Mouse (Mus musculus): Measurements from ENCODE around the gene Odf3l1. TPM values are rescaled to one million over a fixed set of nuclear protein-coding genes. Genes with fewer than 3 reads are reported as not detected.
A peak's percentile ranks its signal among the peaks of the same experiment; 100 is the strongest.
"Not testable (repeated sequence)": the region's sequence is repeated elsewhere in the genome, so short reads cannot be mapped to it uniquely, and the experiment has no call there.

Odf3l1 gene
- 0.38 and 0.62 TPM in 2 replicates for polyA plus RNA-seq (2015; fragmentation: Nextera tagmentation; extraction: Ambion mirVana)

DNA sequence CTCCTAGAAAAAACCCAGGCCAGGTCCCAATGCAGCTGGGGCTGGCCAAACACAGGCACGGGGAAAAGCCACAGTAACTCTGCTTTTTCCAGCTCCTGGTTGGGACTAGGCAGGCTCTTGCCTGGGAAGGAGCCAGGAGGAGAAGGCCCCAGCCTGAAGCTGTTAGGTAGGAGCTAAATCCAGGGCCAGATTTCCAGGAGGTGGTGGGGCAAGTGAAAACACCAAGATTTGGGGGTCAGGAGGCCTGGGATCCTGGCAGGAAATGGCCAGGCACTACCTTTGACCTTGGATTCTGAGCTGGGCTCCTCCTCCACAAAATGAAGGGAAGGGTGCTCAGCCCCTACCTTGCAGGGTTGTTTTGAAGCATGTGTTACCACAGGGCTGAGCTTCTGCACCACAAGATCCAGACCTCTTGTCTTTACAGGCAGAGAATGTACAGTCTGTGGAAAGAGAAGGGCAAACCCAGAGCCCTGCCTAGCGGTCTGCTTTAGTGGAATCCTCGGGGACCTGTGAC lies at the start of gene Odf3l1:
Gene Odf3l1 (minus strand): TSS at position 464 of the 514 bp plus-strand sequence.
- peak within 1 kb of the TSS; percentile 63 for H3K4me3 ChIP-seq
- ATAC-seq (replicated peaks; ENCODE audit: insufficient number of reproducible peaks, insufficient read depth, low FRiP score, low read depth): no peak
- H3K9me3 ChIP-seq (replicated peaks): no peaks in the 10 kb centered on the region
- peak within 1 kb of the TSS; percentile 91 for H3K27ac ChIP-seq
- peaks cover 4% of the 10 kb centered on the region; the same call in 1 of the 2 replicates for H3K27me3 ChIP-seq
- peak within 1 kb of the TSS; percentile 75 for H3K9ac ChIP-seq
- H3K36me3 ChIP-seq: no peaks in the 10 kb centered on the region
- WGBS: 9% methylated on average over 3 of the region's 3 CpGs
- H3K4me2 ChIP-seq: peak within 1 kb of the TSS; percentile 67
- H3K4me1 ChIP-seq (replicated peaks): peaks cover 65% of the 10 kb centered on the region

DNA sequence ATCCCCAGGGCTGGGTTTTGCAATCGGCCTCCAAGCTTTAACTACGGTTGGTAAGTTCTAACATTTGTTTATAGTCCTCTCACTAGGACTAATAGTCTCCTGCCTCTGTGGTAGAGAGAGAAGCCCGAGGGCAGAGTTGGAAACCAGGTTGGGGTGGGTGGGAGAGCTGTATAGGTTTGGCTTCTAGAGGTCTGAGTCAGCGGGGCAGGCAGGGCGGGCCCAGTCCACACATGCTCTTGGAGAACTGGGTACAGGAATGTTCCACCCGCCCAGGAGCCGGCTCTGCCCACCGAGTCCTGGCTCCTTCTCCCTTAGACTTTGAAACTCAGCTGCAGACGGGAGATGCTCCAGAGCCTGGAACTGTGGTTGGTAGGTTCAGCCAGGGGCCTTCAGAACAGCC lies 49.5 kb upstream of the Odf3l1 start:
- Histone ChIP-seq H3K36me3 (peaks cover 14% of the 10 kb centered on the region; the same call in 1 of the 2 replicates), H3K4me2 (no peak overlapping the region), H3K4me3 (no peak overlapping the region), H3K4me1 (replicated peaks) (no peaks in the 10 kb centered on the region), H3K9me3 (replicated peaks) (no peaks in the 10 kb centered on the region), H3K27ac (no peak overlapping the region), H3K27me3 (no peaks in the 10 kb centered on the region), H3K9ac (no peak overlapping the region)
- WGBS: 84% methylated on average over 9 of the region's 9 CpGs
- 0 out of 2 replicates have a peak, but pooled peaks have one; percentile 44 for ATAC-seq (replicated peaks; ENCODE audit: insufficient number of reproducible peaks, insufficient read depth, low FRiP score, low read depth)

DNA sequence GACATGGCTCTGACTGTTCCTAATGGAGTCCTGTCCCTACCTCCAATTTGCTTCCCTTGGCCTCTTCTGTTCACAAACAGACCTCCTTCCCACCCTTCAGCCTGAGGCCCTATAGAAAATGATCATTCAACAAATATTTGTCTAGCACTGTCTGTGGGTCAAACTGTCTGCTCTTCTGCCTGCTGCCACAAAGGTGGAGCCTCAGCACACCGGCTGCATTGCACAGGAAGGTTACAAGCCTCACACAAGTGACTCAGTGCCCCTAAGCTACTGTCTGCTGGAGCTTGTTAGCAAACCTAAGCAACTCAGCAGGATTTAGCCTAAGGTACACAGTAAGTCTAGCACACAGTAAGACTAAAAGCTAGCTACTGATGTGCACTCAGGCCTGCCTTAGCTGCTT lies 46.5 kb upstream of the Odf3l1 start:
- no peak overlapping the region for H3K4me3 ChIP-seq
- WGBS: 30% methylated on average over 1 of the region's 1 CpGs
- no peak for ATAC-seq (replicated peaks; ENCODE audit: insufficient number of reproducible peaks, insufficient read depth, low FRiP score, low read depth)
- H3K4me1 ChIP-seq (replicated peaks): no peaks in the 10 kb centered on the region
- H3K27ac ChIP-seq: no peak overlapping the region
- H3K9me3 ChIP-seq (replicated peaks): no peaks in the 10 kb centered on the region
- H3K36me3 ChIP-seq: no peaks in the 10 kb centered on the region
- H3K27me3 ChIP-seq: no peaks in the 10 kb centered on the region
- H3K9ac ChIP-seq: no peak overlapping the region
- H3K4me2 ChIP-seq: no peak overlapping the region

DNA sequence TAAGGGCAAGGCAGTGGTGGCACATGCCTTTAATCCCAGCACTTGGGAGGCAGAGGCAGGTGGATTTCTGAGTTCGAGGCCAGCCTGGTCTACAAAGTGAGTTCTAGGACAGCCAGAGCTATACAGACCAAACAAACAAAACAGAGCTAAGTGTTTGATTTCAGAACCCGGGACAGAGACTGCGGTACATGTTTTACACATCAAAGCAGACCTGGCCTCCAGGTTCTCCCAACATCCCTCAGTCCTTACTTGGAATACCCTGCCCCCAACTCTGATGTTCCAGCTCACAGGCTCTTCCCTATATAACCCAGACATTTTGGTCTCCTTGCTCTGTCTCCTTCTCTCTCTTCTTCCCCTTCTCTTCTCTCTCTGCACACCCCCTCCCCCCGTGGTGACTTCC lies 45.5 kb upstream of the Odf3l1 start:
- not testable (repeated sequence) for H3K27me3 ChIP-seq; H3K9ac ChIP-seq; H3K4me3 ChIP-seq; H3K4me1 ChIP-seq (replicated peaks); ATAC-seq (replicated peaks; ENCODE audit: insufficient number of reproducible peaks, insufficient read depth, low FRiP score, low read depth); H3K27ac ChIP-seq; H3K36me3 ChIP-seq; H3K4me2 ChIP-seq; H3K9me3 ChIP-seq (replicated peaks)
- WGBS: 40% methylated on average over 4 of the region's 4 CpGs

DNA sequence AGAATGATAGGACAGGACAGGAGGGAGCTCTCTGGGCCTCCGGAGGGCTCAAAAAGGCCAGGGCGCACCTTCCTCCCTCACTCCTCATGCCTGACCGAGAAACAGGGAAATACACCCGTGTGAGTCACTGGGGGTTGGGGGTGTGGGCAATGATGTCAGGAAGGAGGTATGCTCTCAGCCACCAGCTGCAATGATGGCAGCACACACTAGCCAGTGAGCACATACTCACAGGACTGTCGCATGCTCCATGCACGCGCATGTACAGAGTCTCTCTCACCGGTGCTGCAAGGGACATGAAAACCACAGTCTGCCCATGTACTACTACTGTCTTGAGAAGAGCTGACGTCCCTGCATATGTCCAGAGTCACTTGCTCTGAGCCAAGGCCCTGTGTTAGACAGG lies 43.1 kb upstream of the Odf3l1 start:
- no peak for ATAC-seq (replicated peaks; ENCODE audit: insufficient number of reproducible peaks, insufficient read depth, low FRiP score, low read depth)
- no peaks in the 10 kb centered on the region for H3K36me3 ChIP-seq
- H3K4me1 ChIP-seq (replicated peaks): no peaks in the 10 kb centered on the region
- WGBS: 53% methylated on average over 9 of the region's 9 CpGs
- no peak overlapping the region for H3K4me3 ChIP-seq
- H3K27ac ChIP-seq: no peak overlapping the region
- no peaks in the 10 kb centered on the region for H3K9me3 ChIP-seq (replicated peaks)
- no peak overlapping the region for H3K4me2 ChIP-seq
- no peaks in the 10 kb centered on the region for H3K27me3 ChIP-seq
- H3K9ac ChIP-seq: no peak overlapping the region

DNA sequence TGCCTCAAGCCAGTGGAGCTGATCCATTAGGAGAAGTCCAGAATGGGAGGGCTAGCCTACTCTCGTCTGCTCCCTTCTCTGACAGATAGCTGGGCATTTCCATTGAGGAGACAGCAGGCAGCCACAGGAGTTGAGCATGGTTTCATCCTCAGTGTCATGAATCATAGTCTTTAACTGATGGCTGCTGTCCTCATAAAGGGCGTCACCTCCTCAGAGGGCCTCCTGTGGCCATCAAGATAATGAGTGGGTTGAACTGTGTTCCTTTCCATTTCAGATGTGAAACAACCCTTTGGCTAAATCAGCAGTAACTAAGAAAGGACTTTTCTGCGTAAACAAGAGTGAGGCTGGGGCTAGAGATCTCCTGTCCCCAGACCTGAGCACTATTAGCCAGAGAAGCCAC lies 39.2 kb upstream of the Odf3l1 start:
- no peak overlapping the region for H3K9ac ChIP-seq
- no peaks in the 10 kb centered on the region; the same call in 1 of the 2 replicates for H3K36me3 ChIP-seq
- no peak overlapping the region for H3K4me2 ChIP-seq
- no peaks in the 10 kb centered on the region for H3K27me3 ChIP-seq
- no peak for ATAC-seq (replicated peaks; ENCODE audit: insufficient number of reproducible peaks, insufficient read depth, low FRiP score, low read depth)
- WGBS: 80% methylated on average over 3 of the region's 3 CpGs
- H3K9me3 ChIP-seq (replicated peaks): no peaks in the 10 kb centered on the region
- H3K4me1 ChIP-seq (replicated peaks): peaks cover 13% of the 10 kb centered on the region
- H3K4me3 ChIP-seq: no peak overlapping the region
- H3K27ac ChIP-seq: no peak overlapping the region

DNA sequence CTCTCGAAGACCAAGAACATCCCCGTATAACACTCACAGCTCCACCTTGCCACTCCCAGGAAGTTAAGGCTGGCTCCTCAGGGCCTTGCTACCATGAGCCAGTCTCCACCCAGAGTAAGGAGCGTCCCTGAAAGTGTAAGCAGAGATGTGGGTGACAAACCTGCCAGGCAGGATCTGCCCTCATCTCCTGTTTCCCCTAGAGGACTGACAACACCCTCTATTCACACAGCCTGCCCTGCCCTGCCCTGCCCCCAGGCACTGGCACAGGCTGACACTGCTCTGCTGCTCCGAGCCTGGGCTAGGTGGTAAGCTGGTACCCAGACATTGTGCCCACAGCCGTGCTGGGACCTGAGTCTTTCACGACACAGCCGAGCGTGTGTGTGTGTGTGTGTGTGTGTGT lies 36.7 kb upstream of the Odf3l1 start:
- WGBS: 55% methylated on average over 8 of the region's 8 CpGs
- H3K9ac ChIP-seq: no peak overlapping the region
- 0 out of 2 replicates have a peak overlapping the region, but pooled peaks have one; percentile 42 for H3K27ac ChIP-seq

DNA sequence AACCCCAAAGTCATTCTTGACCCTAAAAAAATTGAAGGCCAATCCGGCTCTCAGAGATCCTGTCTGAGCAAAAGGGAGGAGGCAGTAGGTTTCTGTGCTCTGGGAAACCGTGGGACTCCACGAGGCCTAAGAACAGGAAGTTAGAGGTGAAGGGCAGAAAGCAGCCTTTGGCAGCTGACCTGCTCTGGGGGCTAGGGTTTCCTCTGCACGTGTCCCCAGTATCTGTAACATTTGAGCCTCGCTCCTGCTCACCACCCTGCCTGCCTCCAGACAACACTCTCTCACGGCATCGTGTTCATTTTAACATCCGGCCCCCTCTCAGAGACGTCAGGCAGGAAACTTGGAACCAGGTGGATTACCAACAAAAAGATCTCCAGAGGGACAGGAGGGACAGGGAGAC lies 36.1 kb upstream of the Odf3l1 start:
- H3K36me3 ChIP-seq: peaks cover 10% of the 10 kb centered on the region; the same call in 1 of the 2 replicates
- 30% methylated on average over 9 of the region's 9 CpGs for WGBS
- H3K9me3 ChIP-seq (replicated peaks): no peaks in the 10 kb centered on the region
- H3K4me2 ChIP-seq: no peak overlapping the region
- H3K9ac ChIP-seq: no peak overlapping the region
- peaks cover 13% of the 10 kb centered on the region for H3K4me1 ChIP-seq (replicated peaks)
- ATAC-seq (replicated peaks; ENCODE audit: insufficient number of reproducible peaks, insufficient read depth, low FRiP score, low read depth): 0 out of 2 replicates have a peak, but pooled peaks have one; percentile 19
- H3K27me3 ChIP-seq: no peaks in the 10 kb centered on the region
- 0 out of 2 replicates have a peak overlapping the region, but pooled peaks have one; percentile 42 for H3K27ac ChIP-seq
- H3K4me3 ChIP-seq: no peak overlapping the region

More for the DNA sequence above, 36.7 kb upstream of the Odf3l1 start:
- H3K4me2 ChIP-seq: no peak overlapping the region
- peaks cover 13% of the 10 kb centered on the region for H3K4me1 ChIP-seq (replicated peaks)
- no peaks in the 10 kb centered on the region for H3K27me3 ChIP-seq
- H3K9me3 ChIP-seq (replicated peaks): no peaks in the 10 kb centered on the region
- H3K4me3 ChIP-seq: no peak overlapping the region
- ATAC-seq (replicated peaks; ENCODE audit: insufficient number of reproducible peaks, insufficient read depth, low FRiP score, low read depth): no peak; the same call in 1 of the 2 replicates
- H3K36me3 ChIP-seq: peaks cover 10% of the 10 kb centered on the region; the same call in 1 of the 2 replicates

DNA sequence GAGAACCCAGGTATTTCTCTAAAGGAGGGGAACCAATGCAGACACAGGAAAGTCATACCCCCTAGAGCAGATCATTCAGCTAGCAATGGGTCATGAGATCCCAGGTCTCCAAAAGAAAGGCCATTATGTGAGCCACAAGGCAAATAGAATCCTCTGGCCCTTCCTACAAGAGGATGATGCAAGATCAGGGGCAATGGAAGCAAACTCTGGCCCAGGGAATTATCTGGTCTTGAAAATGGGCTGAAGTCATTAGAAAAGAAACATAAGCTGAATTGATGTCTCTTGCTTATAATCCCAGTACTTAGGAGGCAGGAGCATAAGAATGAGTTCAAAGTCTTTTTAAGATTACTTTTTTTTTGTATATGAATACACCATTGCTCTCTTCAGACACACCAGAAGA lies 35.6 kb upstream of the Odf3l1 start:
- Histone ChIP-seq H3K4me3 (no peak overlapping the region), H3K9me3 (replicated peaks) (no peaks in the 10 kb centered on the region), H3K4me2 (no peak overlapping the region), H3K4me1 (replicated peaks) (peaks cover 13% of the 10 kb centered on the region), H3K36me3 (peaks cover 14% of the 10 kb centered on the region; the same call in 1 of the 2 replicates), H3K9ac (no peak overlapping the region), H3K27me3 (no peaks in the 10 kb centered on the region), H3K27ac (no peak overlapping the region)
- ATAC-seq (replicated peaks; ENCODE audit: insufficient number of reproducible peaks, insufficient read depth, low FRiP score, low read depth): no peak

DNA sequence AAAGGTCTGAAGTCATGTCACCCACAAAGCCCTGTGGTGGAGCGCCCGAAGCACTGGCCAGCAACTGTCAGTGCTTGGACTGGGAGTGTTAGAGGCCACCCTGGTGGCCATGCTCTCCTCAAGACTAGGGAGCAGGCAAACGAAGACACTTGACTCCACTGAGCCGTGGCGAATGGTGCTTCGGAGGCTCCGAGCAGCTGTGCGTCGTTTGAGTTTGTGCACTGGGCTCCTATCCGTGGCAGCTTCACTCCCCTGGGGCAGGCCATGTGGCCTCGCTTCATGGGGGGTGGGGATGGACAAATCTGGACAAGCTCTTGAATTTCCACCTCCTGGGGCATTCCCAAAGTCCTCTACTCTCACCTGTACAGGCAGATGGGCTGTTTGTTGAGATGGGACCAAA lies 34.9 kb upstream of the Odf3l1 start:
- H3K4me2 ChIP-seq: no peak overlapping the region
- 83% methylated on average over 11 of the region's 11 CpGs for WGBS
- H3K9ac ChIP-seq: no peak overlapping the region

DNA sequence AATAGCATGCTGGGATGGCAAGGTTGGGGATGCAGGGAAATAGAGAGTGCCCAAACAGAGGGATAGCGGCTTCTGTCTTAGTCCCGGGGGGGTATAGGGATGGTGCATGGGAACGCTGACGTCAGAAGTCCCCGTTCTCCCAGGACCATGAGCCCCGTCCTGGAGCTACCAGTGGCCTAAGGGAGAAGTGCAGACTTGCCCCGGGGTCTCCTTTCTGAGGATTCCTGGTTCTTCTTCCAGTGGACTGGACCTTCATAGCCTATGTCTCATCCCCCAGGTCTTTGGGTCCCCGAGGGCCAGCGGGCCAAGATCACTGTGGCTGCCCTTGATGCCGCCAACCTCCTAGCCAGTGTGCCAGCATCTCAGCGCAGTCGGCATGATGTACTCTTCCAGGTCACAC lies 32.3 kb upstream of the Odf3l1 start:
- Histone ChIP-seq H3K27me3 (no peaks in the 10 kb centered on the region), H3K27ac (no peak overlapping the region), H3K4me1 (replicated peaks) (peaks cover 26% of the 10 kb centered on the region), H3K4me3 (no peak overlapping the region), H3K9ac (no peak overlapping the region), H3K4me2 (no peak overlapping the region), H3K9me3 (replicated peaks) (no peaks in the 10 kb centered on the region), H3K36me3 (peaks cover 24% of the 10 kb centered on the region; the same call in 1 of the 2 replicates)
- ATAC-seq (replicated peaks; ENCODE audit: insufficient number of reproducible peaks, insufficient read depth, low FRiP score, low read depth): no peak
- 89% methylated on average over 12 of the region's 12 CpGs for WGBS

More for the DNA sequence above, 34.9 kb upstream of the Odf3l1 start:
- H3K9me3 ChIP-seq (replicated peaks): no peaks in the 10 kb centered on the region
- H3K27me3 ChIP-seq: no peaks in the 10 kb centered on the region
- no peak overlapping the region for H3K27ac ChIP-seq
- H3K4me1 ChIP-seq (replicated peaks): peaks cover 14% of the 10 kb centered on the region
- H3K36me3 ChIP-seq: peaks cover 16% of the 10 kb centered on the region; the same call in 1 of the 2 replicates
- no peak for ATAC-seq (replicated peaks; ENCODE audit: insufficient number of reproducible peaks, insufficient read depth, low FRiP score, low read depth)
- H3K4me3 ChIP-seq: no peak overlapping the region

DNA sequence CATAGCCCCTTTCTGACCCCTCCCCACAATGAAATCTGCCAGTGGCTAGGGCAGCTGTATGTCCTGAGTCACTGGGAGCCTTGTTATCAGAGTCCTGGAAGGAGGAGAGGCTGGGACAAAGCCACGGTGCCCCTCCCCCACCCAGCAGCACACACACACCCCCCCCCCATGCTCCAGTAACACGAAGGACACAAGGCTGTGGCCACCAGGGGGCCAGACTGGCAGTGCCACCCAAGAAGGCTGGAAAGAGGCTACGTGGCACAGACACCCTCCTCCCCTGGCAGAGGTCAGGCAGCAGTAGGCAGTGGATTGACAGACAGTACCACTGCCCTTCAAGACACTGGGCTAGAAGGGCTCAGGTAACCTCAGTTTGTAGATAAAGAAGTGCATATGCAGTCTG lies 29.5 kb upstream of the Odf3l1 start:
- H3K4me2 ChIP-seq: no peak overlapping the region
- 0 out of 2 replicates have a peak, but pooled peaks cover 4% of the 10 kb centered on the region for H3K27me3 ChIP-seq
- no peak overlapping the region for H3K9ac ChIP-seq
- no peaks in the 10 kb centered on the region for H3K9me3 ChIP-seq (replicated peaks)
- H3K36me3 ChIP-seq: peaks cover 34% of the 10 kb centered on the region; the same call in 1 of the 2 replicates
- H3K27ac ChIP-seq: peak overlapping the region; percentile 19; the same call in 1 of the 2 replicates
- ATAC-seq (replicated peaks; ENCODE audit: insufficient number of reproducible peaks, insufficient read depth, low FRiP score, low read depth): peak; percentile 24; the same call in 1 of the 2 replicates
- H3K4me1 ChIP-seq (replicated peaks): peaks cover 22% of the 10 kb centered on the region
- 15% methylated on average over 3 of the region's 3 CpGs for WGBS
- no peak overlapping the region for H3K4me3 ChIP-seq

Data from heart, embryonic 15.5 days (tissue).